Mouse (Mus musculus) forebrain, postnatal 0 days (tissue): ENCODE data around the gene Egln2. TPM values are rescaled to one million over a fixed set of nuclear protein-coding genes. Genes with fewer than 3 reads are reported as not detected.
A peak's percentile ranks its signal among the peaks of the same experiment; 100 is the strongest.

Experiments
- ATAC-seq: fragments of 200-750 bp; cut with Nextera tagmentation; 2 replicates; pipeline ENCODE4 v1.8.0; 2017; ENCODE audit warnings: mild to moderate bottlenecking, moderate library complexity
- DNase-seq: peaks from one replicate; pipeline ENCODE4 v3.0.0-alpha.2; 2015
- H3K27ac ChIP-seq: fragments of 300-500 bp; sonication (generic); 2 replicates; pipeline ENCODE4 v1.5.1; 2014; ENCODE audit warnings: low read depth, mild to moderate bottlenecking, antibody characterized with exemption, low read length, moderate library complexity, mixed read lengths
- H3K27me3 ChIP-seq: fragments of 300-500 bp; sonication (generic); 2 replicates; pipeline ENCODE4 v1.6.1; 2014; ENCODE audit warnings: mild to moderate bottlenecking, low read length, mixed read lengths; ENCODE audit not compliant: insufficient read depth
- H3K36me3 ChIP-seq: fragments of 300-500 bp; sonication (generic); 2 replicates; pipeline ENCODE4 v1.6.1; 2014; ENCODE audit warnings: mild to moderate bottlenecking, moderate library complexity; ENCODE audit not compliant: insufficient read depth
- H3K4me1 ChIP-seq: fragments of 300-500 bp; sonication (generic); 2 replicates; pipeline ENCODE4 v1.6.1; 2014; ENCODE audit warnings: antibody characterized with exemption; ENCODE audit not compliant: insufficient read depth
- H3K4me2 ChIP-seq: fragments of 300-500 bp; sonication (generic); 2 replicates; pipeline ENCODE4 v1.6.1; 2014; ENCODE audit warnings: low read depth, mild to moderate bottlenecking, moderate library complexity
- H3K4me3 ChIP-seq: fragments of 300-500 bp; sonication (generic); 2 replicates; pipeline ENCODE4 v1.5.1; 2014; ENCODE audit warnings: low read depth, low read length, mixed read lengths
- H3K9ac ChIP-seq: fragments of 300-500 bp; sonication (generic); 2 replicates; pipeline ENCODE4 v1.6.1; 2014; ENCODE audit warnings: mild to moderate bottlenecking
- H3K9me3 ChIP-seq: fragments of 300-500 bp; sonication (generic); 2 replicates; pipeline ENCODE4 v1.6.1; 2016; ENCODE audit warnings: low read length
- CTCF ChIP-seq: sonication (generic); IDR thresholded peaks from 2 replicates; pipeline ENCODE4 v1.5.1; 2016; ENCODE audit warnings: antibody characterized with exemption, control low read depth, low read depth
- WGBS: fragments of 180-500 bp; shearing (Covaris S2); extraction: QIAGEN DNeasy Blood & Tissue Kit; methylation state at CpG from one replicate; pipeline ENCODE4 v1.1.7; 2014; 5-methylcytosine and 5-hydroxymethylcytosine counted together
- polyA plus RNA-seq: library from polyadenylated mRNA; unstranded; fragments of >200 nt; fragmentation: Nextera tagmentation; extraction: Ambion mirVana; gene quantifications from 2 replicates; pipeline ENCODE4 v1.2.1, GENCODE M21; 2015
- total RNA-seq: library from RNA; depleted of rRNA; stranded (reverse); fragments of >200 nt; gene quantifications from 2 replicates; pipeline ENCODE4 v1.2.3, GENCODE M21; 2014

Gene Egln2
- total and polyA plus RNA-seq, 2 experiments from 2014 or later = 88.3 to 112 TPM

- peaks cover 4% of the 10 kb centered on the region; the same call in 1 of the 2 replicates for H3K4me1 ChIP-seq
- no peak overlapping the region for H3K4me2 ChIP-seq
- H3K9ac ChIP-seq = no peak overlapping the region
- no peak for DNase-seq
- no peak for TF ChIP-seq CTCF
- no peak overlapping the region for H3K4me3 ChIP-seq
- no peak for ATAC-seq
- peaks cover 31% of the 10 kb centered on the region for H3K36me3 ChIP-seq
- 51% methylated on average over 1 of the region's 1 CpGs for WGBS
- H3K27me3 ChIP-seq = no peaks in the 10 kb centered on the region
- no peak overlapping the region for H3K27ac ChIP-seq
- no peaks in the 10 kb centered on the region for H3K9me3 ChIP-seq
Observed at GRCm38 (mm10) chr7:27182498-27182897, 15.9 kb upstream of the Egln2 start.

GRCm38 (mm10) chr7:27180837-27181695 is 14.5 kb upstream of the Egln2 start, which contains the start of the genes Gm21983 and Mia:
Gene Gm21983, minus strand, starts transcription at chr7:27181086.
Gene Mia, minus strand, starts transcription at chr7:27181157.
- no peaks in the 10 kb centered on the region for H3K27me3 ChIP-seq
- no peak for DNase-seq
- TF ChIP-seq CTCF = no peak

GRCm38 (mm10) chr7:27180036-27180435 is 13.4 kb upstream of the Egln2 start:
- peaks cover 4% of the 10 kb centered on the region; the same call in 1 of the 2 replicates for H3K4me1 ChIP-seq
- H3K9ac ChIP-seq = no peak overlapping the region
- no peak overlapping the region for H3K27ac ChIP-seq
- no peak overlapping the region for H3K4me2 ChIP-seq
- 45% methylated on average over 5 of the region's 5 CpGs for WGBS
- peaks cover 10% of the 10 kb centered on the region for H3K36me3 ChIP-seq
- no peaks in the 10 kb centered on the region for H3K27me3 ChIP-seq
- ATAC-seq (no peak), DNase-seq (no peak)
- no peak overlapping the region for H3K4me3 ChIP-seq
- no peaks in the 10 kb centered on the region for H3K9me3 ChIP-seq
- no peak for TF ChIP-seq CTCF

More at GRCm38 (mm10) chr7:27180837-27181695, 14.5 kb upstream of the Egln2 start, which contains the start of the genes Gm21983 and Mia:
- Histone ChIP-seq H3K4me2 (no peak within 1 kb of the TSS), H3K4me3 (no peak within 1 kb of the TSS), H3K36me3 (peaks cover 20% of the 10 kb centered on the region), H3K9ac (no peak within 1 kb of the TSS), H3K27ac (no peak within 1 kb of the TSS), H3K9me3 (no peaks in the 10 kb centered on the region), H3K4me1 (peaks cover 4% of the 10 kb centered on the region; the same call in 1 of the 2 replicates)
- no peak for ATAC-seq
- 69% methylated on average over 14 of the region's 14 CpGs for WGBS

- H3K4me2 ChIP-seq = peak overlapping the region; percentile 59
- no peaks in the 10 kb centered on the region for H3K27me3 ChIP-seq
- H3K4me1 ChIP-seq = peaks cover 4% of the 10 kb centered on the region; the same call in 1 of the 2 replicates
- peak overlapping the region; percentile 51 for H3K9ac ChIP-seq
- TF ChIP-seq CTCF = no peak
- DNase-seq = no peak
- peaks cover 10% of the 10 kb centered on the region for H3K36me3 ChIP-seq
- H3K4me3 ChIP-seq = peak overlapping the region; percentile 78
- H3K9me3 ChIP-seq = no peaks in the 10 kb centered on the region
- no peak for ATAC-seq
- whole genome bisulfite sequencing = 41% methylated on average over 16 of the region's 16 CpGs
- H3K27ac ChIP-seq = peak overlapping the region; percentile 90
Observed at GRCm38 (mm10) chr7:27179217-27179918, 12.8 kb upstream of the Egln2 start.

- H3K9ac ChIP-seq = peak within 1 kb of the TSS; percentile 66
- TF ChIP-seq CTCF = peak; percentile 82
- H3K36me3 ChIP-seq = peaks cover 15% of the 10 kb centered on the region
- peak within 1 kb of the TSS; percentile 59 for H3K4me2 ChIP-seq
- peaks cover 4% of the 10 kb centered on the region; the same call in 1 of the 2 replicates for H3K4me1 ChIP-seq
- ATAC-seq (peak; percentile 98), DNase-seq (peak; percentile 99)
- no peaks in the 10 kb centered on the region for H3K9me3 ChIP-seq
- H3K4me3 ChIP-seq = peak within 1 kb of the TSS; percentile 78
- no peaks in the 10 kb centered on the region for H3K27me3 ChIP-seq
- WGBS = 1% methylated on average over 53 of the region's 53 CpGs
- peak within 1 kb of the TSS; percentile 90 for H3K27ac ChIP-seq
Observed at GRCm38 (mm10) chr7:27178324-27179216, 12.0 kb upstream of the Egln2 start, which contains the start of gene Rab4b. Gene Rab4b, minus strand, starts transcription at chr7:27178896.

GRCm38 (mm10) chr7:27177942-27178323 is 11.3 kb upstream of the Egln2 start:
- H3K9ac ChIP-seq = peak overlapping the region; percentile 66
- WGBS = 19% methylated on average over 4 of the region's 4 CpGs
- no peaks in the 10 kb centered on the region for H3K27me3 ChIP-seq
- ATAC-seq (no peak), DNase-seq (no peak)
- peak overlapping the region; percentile 90 for H3K27ac ChIP-seq
- H3K9me3 ChIP-seq = no peaks in the 10 kb centered on the region
- H3K4me1 ChIP-seq = peaks cover 4% of the 10 kb centered on the region; the same call in 1 of the 2 replicates
- no peak for TF ChIP-seq CTCF
- peak overlapping the region; percentile 78 for H3K4me3 ChIP-seq
- peaks cover 21% of the 10 kb centered on the region for H3K36me3 ChIP-seq
- H3K4me2 ChIP-seq = peak overlapping the region; percentile 59
